Mouse (Mus musculus) limb, embryonic 14.5 days (tissue): ENCODE measurements around the gene Dera. TPM values are rescaled to one million over a fixed set of nuclear protein-coding genes. Genes with fewer than 3 reads are reported as not detected.

Source experiments
- ATAC-seq: fragments of 200-750 bp; cut with Nextera tagmentation; 2 replicates; pipeline ENCODE4 v1.8.0; 2017; ENCODE audit warnings: low read depth, moderate number of reproducible peaks, moderate TSS enrichment; ENCODE audit not compliant: low FRiP score
- DNase-seq: peaks from one replicate; pipeline ENCODE4 v3.0.0-alpha.2; 2015; ENCODE audit warnings: low spot score
- H3K27ac ChIP-seq: fragments of 300-500 bp; sonication (generic); replicated peaks from 2 replicates; pipeline ENCODE4 v1.5.1; 2014; ENCODE audit warnings: low read depth, mild to moderate bottlenecking, low read length, moderate library complexity, mixed read lengths
- H3K27me3 ChIP-seq: fragments of 300-500 bp; sonication (generic); 2 replicates; pipeline ENCODE4 v1.6.1; 2014; ENCODE audit warnings: low read length, mixed read lengths; ENCODE audit not compliant: control insufficient read depth, insufficient read depth
- H3K36me3 ChIP-seq: fragments of 300-500 bp; sonication (generic); 2 replicates; pipeline ENCODE4 v1.6.1; 2014; ENCODE audit warnings: mild to moderate bottlenecking, low read length, moderate library complexity, mixed read lengths; ENCODE audit not compliant: control insufficient read depth, insufficient read depth
- H3K4me1 ChIP-seq: fragments of 300-500 bp; sonication (generic); 2 replicates; pipeline ENCODE4 v1.6.1; 2014; ENCODE audit warnings: antibody characterized with exemption, low read length, mixed read lengths; ENCODE audit not compliant: control insufficient read depth, insufficient read depth
- H3K4me2 ChIP-seq: fragments of 300-500 bp; sonication (generic); replicated peaks from 2 replicates; pipeline ENCODE4 v1.6.1; 2014; ENCODE audit warnings: low read depth, mild to moderate bottlenecking, low read length, moderate library complexity; ENCODE audit not compliant: severe bottlenecking
- H3K4me3 ChIP-seq: fragments of 300-500 bp; sonication (generic); replicated peaks from 2 replicates; pipeline ENCODE4 v1.5.1; 2014; ENCODE audit warnings: low read length
- H3K9ac ChIP-seq: fragments of 300-500 bp; sonication (generic); 2 replicates; pipeline ENCODE4 v1.6.1; 2014; ENCODE audit warnings: mild to moderate bottlenecking, low read depth, low read length, moderate library complexity; ENCODE audit not compliant: severe bottlenecking
- H3K9me3 ChIP-seq: fragments of 300-500 bp; sonication (generic); 2 replicates; pipeline ENCODE4 v1.6.1; 2016; ENCODE audit warnings: low read length; ENCODE audit not compliant: control insufficient read depth
- POLR2A ChIP-seq: fragments of 200-500 bp; IDR thresholded peaks from 2 replicates; pipeline ENCODE4 v1.8.0; 2012; ENCODE audit warnings: inconsistent platforms, mild to moderate bottlenecking, moderate library complexity, borderline replicate concordance; ENCODE audit not compliant: insufficient read depth, insufficient read length; ENCODE audit errors: extremely low read depth
- WGBS: fragments of 180-500 bp; shearing (Covaris S2); extraction: QIAGEN DNeasy Blood & Tissue Kit; methylation state at CpG from one replicate; pipeline ENCODE4 v1.1.7; 2014; 5-methylcytosine and 5-hydroxymethylcytosine counted together
- polyA plus RNA-seq, 2 experiments: library from polyadenylated mRNA; depleted of rRNA in 1 of 2; stranded (reverse) in 1 of 2; unstranded in 1 of 2; fragments of >200 nt; fragmentation: Nextera tagmentation in 1 of 2; extraction: Ambion mirVana in 1 of 2; gene quantifications; 2 replicates each; pipeline versions ENCODE4 v1.2.1 to v1.2.3; 2012 to 2014

Dera gene
- polyA plus RNA-seq, 2 experiments: 17.1 to 43.5 TPM

DNA sequence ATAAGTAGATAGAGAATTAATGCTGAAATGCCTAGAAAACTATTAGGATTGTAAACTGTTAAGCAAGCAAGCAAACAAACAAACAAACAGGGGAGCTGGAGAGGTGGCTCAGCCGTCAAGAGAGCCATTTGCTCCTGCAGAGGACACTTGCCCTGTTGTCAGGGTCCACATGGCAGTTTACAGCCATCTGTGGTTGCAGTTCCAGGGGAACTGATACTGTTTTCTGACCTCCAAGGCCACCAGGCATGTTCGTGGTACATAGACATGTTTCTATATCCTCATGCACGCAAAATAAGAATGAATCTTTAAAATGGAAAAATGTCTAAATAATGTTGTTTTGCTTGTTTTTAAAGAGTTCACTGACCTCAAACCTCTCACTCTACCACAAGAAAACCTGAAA lies 52.0 kb downstream of the Dera start:
- Histone ChIP-seq H3K36me3 (no peaks in the 10 kb centered on the region), H3K27ac (no peak overlapping the region), H3K27me3 (no peaks in the 10 kb centered on the region), H3K9ac (no peak overlapping the region), H3K4me3 (no peak overlapping the region), H3K4me2 (no peak overlapping the region), H3K4me1 (peaks cover 25% of the 10 kb centered on the region), H3K9me3 (no peaks in the 10 kb centered on the region)
- DNase-seq: no peak
- WGBS: 66% methylated on average over 3 of the region's 3 CpGs
- ATAC-seq: no peak
- TF ChIP-seq POLR2A: no peak

DNA sequence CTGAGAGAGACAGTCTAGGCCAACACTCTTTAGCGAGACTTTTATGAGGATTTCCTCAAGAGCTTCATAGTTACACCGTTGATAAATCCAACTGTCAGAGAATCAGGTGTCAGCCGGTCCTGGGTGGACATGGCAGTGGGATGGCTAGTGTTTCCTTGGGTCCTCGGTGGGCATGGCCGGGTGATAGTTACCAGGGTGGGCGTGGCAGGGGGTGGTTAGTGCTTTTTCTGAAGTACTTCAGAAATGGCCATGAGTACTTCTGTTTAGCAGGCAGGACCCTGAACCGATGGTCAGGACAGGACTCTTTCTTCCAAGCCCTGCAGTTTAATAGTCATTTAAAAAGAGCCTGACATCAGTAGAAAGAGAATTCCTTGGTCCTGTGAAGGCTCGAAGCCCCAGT lies 52.5 kb downstream of the Dera start:
- Histone ChIP-seq H3K9me3 (no peaks in the 10 kb centered on the region), H3K36me3 (no peaks in the 10 kb centered on the region), H3K27me3 (no peaks in the 10 kb centered on the region), H3K9ac (no peak overlapping the region), H3K27ac (no peak overlapping the region), H3K4me3 (no peak overlapping the region), H3K4me2 (no peak overlapping the region), H3K4me1 (peaks cover 25% of the 10 kb centered on the region)
- ATAC-seq (no peak), DNase-seq (no peak)
- TF ChIP-seq POLR2A: no peak
- 78% methylated on average over 8 of the region's 8 CpGs for WGBS

DNA sequence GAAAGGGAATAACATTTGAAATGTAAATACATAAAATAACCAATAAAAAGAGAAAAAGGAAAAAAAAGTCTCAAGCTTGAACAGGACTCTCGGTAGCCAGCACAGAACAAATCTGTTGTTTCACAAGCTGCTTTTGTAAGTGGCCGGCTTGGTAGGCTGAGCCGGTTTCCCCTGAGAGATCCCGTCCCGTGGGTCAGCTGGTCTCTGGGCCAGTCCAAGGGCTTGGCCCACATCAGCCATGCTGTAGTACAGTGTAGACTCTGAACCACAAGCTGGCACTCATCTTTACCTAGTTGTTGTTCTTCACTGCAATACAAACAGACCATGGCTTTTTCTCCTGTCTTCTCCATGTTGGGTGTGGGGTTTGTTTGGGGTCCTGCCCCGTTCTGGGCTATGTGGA lies 53.0 kb downstream of the Dera start:
- WGBS: 76% methylated on average over 6 of the region's 6 CpGs
- TF ChIP-seq POLR2A: no peak
- ATAC-seq: no peak
- no peaks in the 10 kb centered on the region for H3K9me3 ChIP-seq
- no peak overlapping the region for H3K4me2 ChIP-seq
- H3K27ac ChIP-seq: no peak overlapping the region
- H3K4me1 ChIP-seq: peaks cover 25% of the 10 kb centered on the region
- no peaks in the 10 kb centered on the region for H3K36me3 ChIP-seq
- no peak overlapping the region for H3K9ac ChIP-seq
- DNase-seq: no peak
- H3K27me3 ChIP-seq: no peaks in the 10 kb centered on the region
- H3K4me3 ChIP-seq: no peak overlapping the region

DNA sequence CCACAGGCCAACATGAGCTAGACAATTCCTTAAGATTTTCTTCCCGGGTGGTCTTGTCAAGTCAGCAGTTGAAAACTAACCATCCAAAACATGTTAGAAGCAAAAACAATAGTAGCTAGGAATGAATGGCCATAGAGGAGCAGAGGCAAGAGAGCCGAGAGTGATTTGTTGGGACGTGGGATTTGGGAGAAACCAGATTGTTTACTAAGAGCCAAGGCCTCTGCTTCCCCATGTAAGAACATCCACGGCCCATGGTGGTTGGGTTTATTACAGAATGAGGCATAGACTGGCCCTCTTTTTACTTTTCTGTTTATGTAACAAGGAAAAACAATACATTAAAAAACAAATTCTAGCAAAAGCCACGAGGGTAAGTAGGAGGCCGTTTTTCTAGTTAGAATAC lies 54.4 kb downstream of the Dera start:
- Histone ChIP-seq H3K4me1 (peaks cover 18% of the 10 kb centered on the region), H3K27me3 (no peaks in the 10 kb centered on the region), H3K4me2 (no peak overlapping the region), H3K27ac (no peak overlapping the region), H3K36me3 (no peaks in the 10 kb centered on the region), H3K4me3 (no peak overlapping the region), H3K9me3 (no peaks in the 10 kb centered on the region), H3K9ac (no peak overlapping the region)
- ATAC-seq (no peak), DNase-seq (no peak)
- no peak for TF ChIP-seq POLR2A
- WGBS: 91% methylated on average over 6 of the region's 6 CpGs

DNA sequence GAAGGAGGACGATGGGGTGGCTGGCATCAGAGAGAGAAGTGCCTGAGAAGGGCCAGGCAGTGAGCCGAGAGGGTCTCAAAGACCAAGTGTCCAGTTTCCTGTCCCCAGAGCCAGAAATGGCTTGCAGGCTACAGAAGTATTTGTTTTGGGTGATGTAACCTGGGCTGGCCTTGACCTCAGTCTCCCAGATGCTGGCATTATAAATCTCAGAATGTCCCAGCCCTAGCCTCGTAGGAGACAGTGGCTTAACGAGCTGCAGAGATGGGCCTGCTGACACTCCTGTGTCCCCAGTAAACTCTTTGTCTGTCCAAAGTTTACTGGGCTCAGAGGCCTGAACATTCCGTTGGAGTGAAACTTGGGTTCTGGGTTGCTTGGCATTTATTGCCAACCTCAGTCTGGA lies 55.8 kb downstream of the Dera start:
- DNase-seq (no peak), ATAC-seq (no peak)
- 47% methylated on average over 5 of the region's 5 CpGs for WGBS
- no peak for TF ChIP-seq POLR2A
- Histone ChIP-seq H3K27me3 (no peaks in the 10 kb centered on the region), H3K36me3 (no peaks in the 10 kb centered on the region), H3K9me3 (no peaks in the 10 kb centered on the region), H3K27ac (no peak overlapping the region), H3K4me3 (no peak overlapping the region), H3K9ac (no peak overlapping the region), H3K4me1 (0 out of 2 replicates have a peak, but pooled peaks cover 5% of the 10 kb centered on the region), H3K4me2 (no peak overlapping the region)

DNA sequence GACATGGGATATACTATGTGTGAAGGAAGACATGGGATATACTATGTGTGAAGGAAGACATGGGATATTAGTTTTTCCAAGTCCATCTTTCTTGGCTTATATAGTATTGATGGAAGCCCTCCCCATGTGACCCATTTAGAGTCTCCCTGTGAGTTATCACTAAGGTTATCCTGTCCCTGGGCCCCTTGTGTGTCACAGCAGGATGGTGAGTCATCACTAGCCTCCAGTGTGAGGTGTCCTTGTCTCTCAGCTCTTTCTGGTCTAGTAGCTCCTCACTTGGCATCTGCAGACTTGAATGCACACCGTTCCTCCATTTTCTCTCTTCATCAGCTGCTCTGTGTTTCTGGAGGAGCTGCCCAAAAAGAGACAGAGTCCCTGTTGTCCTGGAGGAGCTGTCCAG lies 59.7 kb downstream of the Dera start:
- Histone ChIP-seq H3K4me2 (no peak overlapping the region), H3K9me3 (no peaks in the 10 kb centered on the region), H3K4me1 (no peaks in the 10 kb centered on the region), H3K4me3 (no peak overlapping the region), H3K27me3 (no peaks in the 10 kb centered on the region), H3K9ac (no peak overlapping the region), H3K36me3 (no peaks in the 10 kb centered on the region), H3K27ac (no peak overlapping the region)
- 96% methylated on average over 1 of the region's 1 CpGs for WGBS
- no peak for DNase-seq
- ATAC-seq: no peak
- TF ChIP-seq POLR2A: no peak
